Mouse (Mus musculus) brain, embryonic 14.5 days (tissue): ENCODE data around the gene Scn8a. TPM values are rescaled to one million over a fixed set of nuclear protein-coding genes. Genes with fewer than 3 reads are reported as not detected.

Experiments
- DNase-seq: peaks from one replicate; pipeline ENCODE4 v3.0.0-alpha.2; 2011; ENCODE audit warnings: low read depth
- CTCF ChIP-seq: fragments of 200-500 bp; IDR thresholded peaks from 2 replicates; pipeline ENCODE4 v1.5.1; 2012; ENCODE audit warnings: inconsistent platforms, mild to moderate bottlenecking, moderate library complexity, borderline replicate concordance; ENCODE audit not compliant: insufficient read depth, insufficient read length; ENCODE audit errors: extremely low read depth
- POLR2A ChIP-seq: fragments of 200-500 bp; IDR thresholded peaks from 2 replicates; pipeline ENCODE4 v1.6.1; 2012; ENCODE audit warnings: mild to moderate bottlenecking, inconsistent platforms, borderline replicate concordance; ENCODE audit not compliant: poor library complexity, insufficient read depth, insufficient read length, severe bottlenecking; ENCODE audit errors: extremely low read depth
- polyA plus RNA-seq: library from polyadenylated mRNA; depleted of rRNA; stranded (reverse); fragments of >200 nt; gene quantifications from 2 replicates; pipeline ENCODE4 v1.2.3, GENCODE M21; 2012

The Scn8a gene
- polyA plus RNA-seq, 1 experiment, result 38.3 TPM

GRCm38 (mm10) chr15:100972795-100973194 is 103.1 kb downstream of the Scn8a start:
- TF ChIP-seq CTCF (no peak), POLR2A (no peak)

GRCm38 (mm10) chr15:100974679-100975078 is 105.0 kb downstream of the Scn8a start:
- DNase-seq, result no peak
- TF ChIP-seq CTCF (peak; percentile 37; the same call in 1 of the 2 replicates), POLR2A (no peak)

More at GRCm38 (mm10) chr15:100972795-100973194, 103.1 kb downstream of the Scn8a start:
- peak; percentile 50 for DNase-seq

GRCm38 (mm10) chr15:100983427-100984153 is 113.9 kb downstream of the Scn8a start:
- DNase-seq, result peak; percentile 87
- TF ChIP-seq POLR2A (no peak), CTCF (peak; percentile 36; the same call in 1 of the 2 replicates)

- no peak for TF ChIP-seq POLR2A
- TF ChIP-seq CTCF, result no peak
- DNase-seq, result no peak
Measured at GRCm38 (mm10) chr15:100984154-100984893, 114.7 kb downstream of the Scn8a start.

- DNase-seq, result no peak
- no peak for TF ChIP-seq CTCF
- TF ChIP-seq POLR2A, result no peak
Measured at GRCm38 (mm10) chr15:100986479-100986878, 116.8 kb downstream of the Scn8a start.

GRCm38 (mm10) chr15:100987031-100987430 is 117.4 kb downstream of the Scn8a start:
- TF ChIP-seq POLR2A (no peak), CTCF (no peak)
- peak; percentile 77 for DNase-seq

- no peak for DNase-seq
- no peak for TF ChIP-seq CTCF
- TF ChIP-seq POLR2A, result no peak
Measured at GRCm38 (mm10) chr15:100990283-100990682, 120.6 kb downstream of the Scn8a start.

GRCm38 (mm10) chr15:100997090-100997489 is 127.4 kb downstream of the Scn8a start:
- DNase-seq, result peak; percentile 84
- TF ChIP-seq POLR2A (no peak), CTCF (peak; percentile 77; the same call in 1 of the 2 replicates)

- no peak for DNase-seq
- no peak for TF ChIP-seq POLR2A
Measured at GRCm38 (mm10) chr15:101001685-101002084, 132.0 kb downstream of the Scn8a start.

GRCm38 (mm10) chr15:101002466-101002865 is 132.8 kb downstream of the Scn8a start:
- TF ChIP-seq POLR2A (no peak), CTCF (no peak)
- DNase-seq, result no peak

- TF ChIP-seq POLR2A (no peak), CTCF (no peak)
- no peak for DNase-seq
Measured at GRCm38 (mm10) chr15:101004538-101004937, 134.9 kb downstream of the Scn8a start.

- TF ChIP-seq POLR2A (no peak), CTCF (no peak)
Measured at GRCm38 (mm10) chr15:101005717-101006116, 136.1 kb downstream of the Scn8a start.

GRCm38 (mm10) chr15:101006251-101007040 is 136.8 kb downstream of the Scn8a start:
- peak; percentile 71 for DNase-seq
- TF ChIP-seq CTCF (no peak), POLR2A (no peak)

More at GRCm38 (mm10) chr15:101005717-101006116, 136.1 kb downstream of the Scn8a start:
- no peak for DNase-seq
